Mouse (Mus musculus): ENCODE data around the gene Pm20d1.
A peak's percentile ranks its signal among the peaks of the same experiment; 100 is the strongest.

The Pm20d1 gene

GRCm38 (mm10) chr1:131829279-131829678 is 32.1 kb downstream of the Pm20d1 start:
- no peak for DNase-seq

GRCm38 (mm10) chr1:131830561-131830960 is 33.4 kb downstream of the Pm20d1 start:
- no peak for DNase-seq

GRCm38 (mm10) chr1:131830971-131831641 is 33.9 kb downstream of the Pm20d1 start:
- DNase-seq = no peak

GRCm38 (mm10) chr1:131837035-131837434 is 39.9 kb downstream of the Pm20d1 start:
- DNase-seq = no peak

GRCm38 (mm10) chr1:131838542-131838941 is 41.4 kb downstream of the Pm20d1 start:
- no peak for DNase-seq

- DNase-seq = no peak
Observed at GRCm38 (mm10) chr1:131839279-131839678, 42.1 kb downstream of the Pm20d1 start.

- DNase-seq = no peak
Observed at GRCm38 (mm10) chr1:131842221-131842620, 45.0 kb downstream of the Pm20d1 start.

- DNase-seq = no peak
Observed at GRCm38 (mm10) chr1:131843758-131844157, 46.6 kb downstream of the Pm20d1 start.

- DNase-seq = no peak
Observed at GRCm38 (mm10) chr1:131844883-131845282, 47.7 kb downstream of the Pm20d1 start.

- peak; percentile 62 to 83 for DNase-seq
Observed at GRCm38 (mm10) chr1:131846255-131846654, 49.1 kb downstream of the Pm20d1 start.

GRCm38 (mm10) chr1:131861811-131862210 is 64.6 kb downstream of the Pm20d1 start:
- DNase-seq = no peak

- no peak for DNase-seq
Observed at GRCm38 (mm10) chr1:131865596-131865995, 68.4 kb downstream of the Pm20d1 start.

GRCm38 (mm10) chr1:131866304-131866999 is 69.3 kb downstream of the Pm20d1 start:
- DNase-seq = no peak

- DNase-seq = peak; percentile 96 to 97
Observed at GRCm38 (mm10) chr1:131867093-131867945, 70.1 kb downstream of the Pm20d1 start, which contains the start of gene Rab29. Gene Rab29, plus strand, starts transcription at chr1:131867224.

- DNase-seq = no peak
Observed at GRCm38 (mm10) chr1:131867946-131868290, 70.7 kb downstream of the Pm20d1 start.

- DNase-seq = no peak
Observed at GRCm38 (mm10) chr1:131869561-131869960, 72.4 kb downstream of the Pm20d1 start.

Data from kidney, postnatal 36 days (tissue).